Mouse (Mus musculus) stomach, postnatal 0 days (tissue): ENCODE measurements at regions not wholly inside any gene's neighbourhood (a gene's known extent, or its start where the extent isn't known, plus 50 kb on each side); places are given as distances from the start of the nearest gene placed in this dataset.

Experiments used
- ATAC-seq: fragments of 200-750 bp; cut with Nextera tagmentation; 2 replicates; pipeline ENCODE4 v1.8.0; 2017; ENCODE audit not compliant: low FRiP score, low TSS enrichment
- DNase-seq: peaks from one replicate; pipeline ENCODE4 v3.0.0-alpha.2; 2016; ENCODE audit warnings: low spot score
- H3K27ac ChIP-seq: fragments of 300-500 bp; sonication (generic); replicated peaks from 2 replicates; pipeline ENCODE4 v1.5.1; 2014; ENCODE audit warnings: mild to moderate bottlenecking, control low read depth
- H3K27me3 ChIP-seq: fragments of 300-500 bp; sonication (generic); 2 replicates; pipeline ENCODE4 v1.6.1; 2014; ENCODE audit warnings: low read length; ENCODE audit not compliant: control insufficient read depth, insufficient read depth
- H3K36me3 ChIP-seq: fragments of 300-500 bp; sonication (generic); 2 replicates; pipeline ENCODE4 v1.6.1; 2014; ENCODE audit warnings: low read length, mixed read lengths; ENCODE audit not compliant: control insufficient read depth, insufficient read depth
- H3K4me1 ChIP-seq: fragments of 300-500 bp; sonication (generic); replicated peaks from 2 replicates; pipeline ENCODE4 v1.6.1; 2014; ENCODE audit warnings: antibody characterized with exemption; ENCODE audit not compliant: control insufficient read depth, insufficient read depth
- H3K4me2 ChIP-seq: fragments of 300-500 bp; sonication (generic); replicated peaks from 2 replicates; pipeline ENCODE4 v1.6.1; 2014; ENCODE audit warnings: low read depth, mild to moderate bottlenecking, control low read depth, moderate library complexity
- H3K4me3 ChIP-seq: fragments of 300-500 bp; sonication (generic); 2 replicates; pipeline ENCODE4 v1.5.1; 2014; ENCODE audit warnings: low read depth, low read length, control low read depth
- H3K9ac ChIP-seq: fragments of 300-500 bp; sonication (generic); 2 replicates; pipeline ENCODE4 v1.6.1; 2014; ENCODE audit warnings: mild to moderate bottlenecking, low read length, control low read depth, mixed read lengths
- H3K9me3 ChIP-seq: fragments of 300-500 bp; sonication (generic); 2 replicates; pipeline ENCODE4 v1.6.1; 2016; ENCODE audit warnings: low read length; ENCODE audit not compliant: control insufficient read depth
- CTCF ChIP-seq: IDR thresholded peaks from 2 replicates; pipeline ENCODE4 v1.5.1; 2016; ENCODE audit warnings: antibody characterized with exemption, low read depth, mild to moderate bottlenecking, moderate library complexity
- EP300 ChIP-seq: optimal IDR thresholded peaks from 2 replicates; pipeline ENCODE3; 2016; ENCODE audit warnings: antibody characterized with exemption
- WGBS: fragments of 180-500 bp; shearing (Covaris S2); extraction: QIAGEN DNeasy Blood & Tissue Kit; methylation state at CpG from one replicate; pipeline ENCODE4 v1.1.7; 2014; 5-methylcytosine and 5-hydroxymethylcytosine counted together

DNA sequence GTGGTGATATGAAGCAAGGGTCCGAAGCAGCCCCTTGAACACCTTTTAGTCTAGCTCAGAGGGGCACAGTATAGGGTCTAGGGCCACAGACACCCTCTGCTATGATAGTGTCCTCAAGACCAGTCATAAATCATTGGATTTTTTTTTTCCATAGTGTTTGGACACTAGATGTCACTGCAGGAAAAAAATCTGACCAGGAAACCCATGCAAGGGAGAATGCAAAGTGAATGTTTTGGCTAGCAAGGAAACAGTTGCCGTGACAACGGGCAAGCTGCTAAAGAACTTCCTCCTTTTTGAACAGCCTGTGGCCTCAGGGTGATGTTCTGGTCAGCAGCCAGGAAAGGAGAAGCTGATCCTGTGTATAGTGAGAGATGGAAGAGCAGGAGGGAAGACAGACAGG, 165.1 kb downstream of the Sh3bp4 start:
- H3K4me3 ChIP-seq = no peak overlapping the region
- no peak overlapping the region for H3K4me2 ChIP-seq
- no peaks in the 10 kb centered on the region for H3K4me1 ChIP-seq

GRCm38 (mm10) chr1:89237696-89238095, 167.5 kb downstream of the Sh3bp4 start:
- Histone ChIP-seq H3K9ac (no peak overlapping the region), H3K36me3 (no peaks in the 10 kb centered on the region), H3K27me3 (no peaks in the 10 kb centered on the region), H3K4me1 (no peaks in the 10 kb centered on the region), H3K4me2 (no peak overlapping the region), H3K9me3 (no peaks in the 10 kb centered on the region), H3K27ac (no peak overlapping the region), H3K4me3 (no peak overlapping the region)
- ATAC-seq = no peak
- WGBS = 65% methylated on average over 5 of the region's 5 CpGs
- no peak for DNase-seq
- no peak for TF ChIP-seq CTCF
- no peak for TF ChIP-seq EP300

More for the DNA sequence above, 165.1 kb downstream of the Sh3bp4 start:
- peak; percentile 80 for TF ChIP-seq CTCF
- no peak for TF ChIP-seq EP300
- peak; percentile 68; the same call in 1 of the 2 replicates for ATAC-seq
- no peaks in the 10 kb centered on the region for H3K27me3 ChIP-seq
- H3K27ac ChIP-seq = no peak overlapping the region
- WGBS = 29% methylated on average over 3 of the region's 3 CpGs
- no peak overlapping the region for H3K9ac ChIP-seq
- DNase-seq = peak; percentile 43
- no peaks in the 10 kb centered on the region for H3K36me3 ChIP-seq
- no peaks in the 10 kb centered on the region for H3K9me3 ChIP-seq

- 58% methylated on average over 8 of the region's 8 CpGs for WGBS
- Histone ChIP-seq H3K36me3 (no peaks in the 10 kb centered on the region), H3K4me1 (no peaks in the 10 kb centered on the region), H3K9ac (no peak overlapping the region), H3K27me3 (no peaks in the 10 kb centered on the region), H3K9me3 (no peaks in the 10 kb centered on the region), H3K4me3 (no peak overlapping the region), H3K4me2 (no peak overlapping the region), H3K27ac (no peak overlapping the region)
- ATAC-seq = no peak
- DNase-seq = no peak
- no peak for TF ChIP-seq EP300
- no peak for TF ChIP-seq CTCF
Observed at GRCm38 (mm10) chr1:89244598-89244997, 174.4 kb downstream of the Sh3bp4 start.

DNA sequence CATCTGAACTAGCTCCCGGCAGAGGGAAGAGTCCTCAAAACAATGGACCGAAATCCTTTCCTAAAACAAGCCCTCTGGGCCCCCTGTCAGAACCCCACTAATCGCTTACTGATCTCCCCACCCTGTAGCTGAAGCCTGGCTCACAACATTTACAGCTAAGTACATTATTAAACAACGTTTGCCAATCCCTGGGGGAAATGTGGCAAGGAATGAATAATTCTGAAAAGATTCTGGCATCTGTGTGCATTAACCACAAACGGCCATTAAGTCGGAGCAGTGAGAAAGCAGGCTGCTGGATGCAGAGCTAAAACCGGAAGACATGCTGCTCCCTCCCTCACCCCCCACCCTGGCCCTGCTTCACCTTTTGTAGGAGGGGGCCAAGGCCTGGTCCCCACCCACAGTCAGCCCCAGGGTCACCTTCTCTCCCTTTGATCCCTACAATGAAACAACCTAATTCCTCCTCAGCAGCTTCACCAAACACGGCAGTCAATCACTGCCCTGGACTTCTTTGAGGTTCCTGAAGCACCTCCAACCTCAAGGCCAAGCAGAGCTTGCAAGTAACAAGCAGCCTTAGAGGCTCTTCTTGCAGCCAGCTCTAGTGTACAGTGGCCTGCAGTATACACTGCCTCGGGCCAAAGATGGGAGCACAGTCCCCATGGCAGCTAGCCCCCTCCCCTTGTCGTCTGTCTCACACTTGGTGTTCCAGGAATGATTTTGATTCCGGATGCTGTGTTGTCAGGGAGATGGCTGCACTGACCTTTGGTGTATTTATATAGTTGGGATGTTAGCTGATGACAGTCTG, 175.2 kb downstream of the Sh3bp4 start:
- Histone ChIP-seq H3K4me1 (no peaks in the 10 kb centered on the region), H3K36me3 (no peaks in the 10 kb centered on the region), H3K4me2 (no peak overlapping the region), H3K9ac (no peak overlapping the region), H3K27me3 (no peaks in the 10 kb centered on the region), H3K4me3 (no peak overlapping the region), H3K27ac (0 out of 2 replicates have a peak overlapping the region, but pooled peaks have one; percentile 5), H3K9me3 (no peaks in the 10 kb centered on the region)
- TF ChIP-seq EP300 = no peak
- no peak for TF ChIP-seq CTCF
- ATAC-seq (no peak), DNase-seq (no peak)
- 19% methylated on average over 11 of the region's 11 CpGs for WGBS

- H3K9ac ChIP-seq = no peak overlapping the region
- no peak for DNase-seq
- H3K9me3 ChIP-seq = no peaks in the 10 kb centered on the region
- no peak overlapping the region for H3K27ac ChIP-seq
- no peaks in the 10 kb centered on the region for H3K4me1 ChIP-seq
- no peak overlapping the region for H3K4me2 ChIP-seq
- ATAC-seq = no peak
- 33% methylated on average over 2 of the region's 2 CpGs for WGBS
- H3K36me3 ChIP-seq = no peaks in the 10 kb centered on the region
- H3K27me3 ChIP-seq = no peaks in the 10 kb centered on the region
- no peak for TF ChIP-seq EP300
- no peak for TF ChIP-seq CTCF
- H3K4me3 ChIP-seq = no peak overlapping the region
Observed at GRCm38 (mm10) chr1:89251753-89252152, 181.5 kb downstream of the Sh3bp4 start.

DNA sequence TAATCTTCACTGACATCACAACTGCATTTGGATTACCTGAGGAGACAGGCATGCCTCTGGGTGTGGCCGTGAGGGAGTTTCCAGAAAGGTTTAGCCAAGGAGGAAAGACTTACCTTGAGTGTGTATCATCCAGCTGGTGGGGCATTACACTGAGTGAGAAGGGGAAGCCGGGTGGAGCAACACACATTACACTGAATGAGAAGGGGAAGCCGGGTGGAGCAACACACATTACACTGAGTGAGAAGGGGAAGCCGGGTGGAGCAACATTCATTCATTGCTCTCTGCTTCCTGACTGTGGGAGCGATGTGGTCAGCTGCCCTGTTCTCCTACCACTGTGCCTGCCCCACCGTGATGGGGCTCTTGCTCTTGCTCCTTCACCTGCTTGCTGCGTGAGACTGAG, 182.3 kb downstream of the Sh3bp4 start:
- Histone ChIP-seq H3K9me3 (no peaks in the 10 kb centered on the region), H3K9ac (no peak overlapping the region), H3K27ac (no peak overlapping the region), H3K4me1 (no peaks in the 10 kb centered on the region), H3K4me3 (no peak overlapping the region), H3K4me2 (no peak overlapping the region), H3K27me3 (no peaks in the 10 kb centered on the region), H3K36me3 (no peaks in the 10 kb centered on the region)
- TF ChIP-seq CTCF (no peak), EP300 (no peak)
- WGBS = 75% methylated on average over 7 of the region's 7 CpGs
- ATAC-seq (no peak), DNase-seq (no peak)
